Comparison of ENCODE assay signal across 8 mouse cellular contexts in genomic region chr4:43025084-43025960, GRCm38 (mm10). TPM values are rescaled to one million over a fixed set of nuclear protein-coding genes. Genes with fewer than 3 reads are reported as not detected.
DNase-seq lines count a peak whose midpoint lies in the region; ATAC-seq and TF ChIP-seq lines count a peak whose summit lies in the region.

TSS of gene Pigo (minus strand) at chr4:43025819.

- H3K4me3 ChIP-seq in cortical plate, adult 2 months (ENCODE audit: insufficient read depth, low read length), result peak within 1 kb of the TSS; percentile 66

- TF ChIP-seq POLR2A in cortical plate, adult 2 months (IDR thresholded peaks at IDR 0.05; ENCODE audit: extremely low read depth, insufficient read depth, low read length), result no peak; the same call in 1 of the 2 replicates

- H3K27ac ChIP-seq in cortical plate, adult 2 months (ENCODE audit: insufficient read depth, low read length), result peak within 1 kb of the TSS; percentile 88

- TF ChIP-seq CTCF in cortical plate, adult 2 months (IDR thresholded peaks at IDR 0.05; ENCODE audit: extremely low read depth, insufficient read depth, low read length), result peak; percentile 77

- peaks cover 7% of the 10 kb centered on the region for H3K4me1 ChIP-seq in cortical plate, adult 2 months (ENCODE audit: control insufficient read depth, insufficient read depth, low read length)

- peak; percentile 96 for DNase-seq in gastrocnemius, postnatal 10 days
- DNase-seq in induced T-regulatory cell, adult 2 months (ENCODE audit: low read depth), result peak; percentile 97
- peak; percentile 87 to 96 for DNase-seq in left cerebral cortex, adult 9 months (ENCODE audit: low spot score in 2 of 2)
- DNase-seq in right cerebral cortex, postnatal 14 days, result peak; percentile 96
- peak; percentile 89 to 92 for DNase-seq in urinary bladder, postnatal 36 days (ENCODE audit: low spot score in 2 of 2)

- ATAC-seq in activated CD4-positive, CD25-positive, alpha-beta regulatory T cell, adult 4 months, result peak; percentile 93
- ATAC-seq in megakaryocyte progenitor cell, adult 5-6 weeks (replicated peaks; ENCODE audit: poor library complexity), result peak; percentile 92

RNA-seq across cellular contexts. Expression of gene Pigo, which starts in this region (rescaled TPM):
- polyA plus RNA-seq in activated CD4-positive, CD25-positive, alpha-beta regulatory T cell, adult 4 months (2017; shearing (Covaris generic)), result 10 to 100 TPM; 14.1 to 14.6 TPM
- 21.0 and 21.9 TPM in 2 replicates for polyA plus RNA-seq in cortical plate, adult 2 months (2012; rRNA removed)
- total RNA-seq in gastrocnemius, postnatal 10 days (2021), result 1 to 10 TPM; 7.6 to 9.6 TPM
- 8.6 and 13.2 TPM in 2 replicates for total RNA-seq in megakaryocyte progenitor cell, adult 5-6 weeks (2015)
- 4.7 and 8.9 TPM in 2 replicates for total RNA-seq in megakaryocyte progenitor cell, adult 5-6 weeks (2017)

Comparison
In these comparisons a context has a peak if more than half of its experiments do, and no peak if none do; other contexts are left out.
1. Peak in every context shown above with its lines: DNase-seq, ATAC-seq, H3K4me3 ChIP-seq and H3K27ac ChIP-seq.